Mouse (Mus musculus): Measurements from ENCODE around the gene Gbp7.
A peak's percentile ranks its signal among the peaks of the same experiment; 100 is the strongest.
"Not testable (repeated sequence)": the region's sequence is repeated elsewhere in the genome, so short reads cannot be mapped to it uniquely, and the experiment has no call there.

Gbp7 gene

DNA sequence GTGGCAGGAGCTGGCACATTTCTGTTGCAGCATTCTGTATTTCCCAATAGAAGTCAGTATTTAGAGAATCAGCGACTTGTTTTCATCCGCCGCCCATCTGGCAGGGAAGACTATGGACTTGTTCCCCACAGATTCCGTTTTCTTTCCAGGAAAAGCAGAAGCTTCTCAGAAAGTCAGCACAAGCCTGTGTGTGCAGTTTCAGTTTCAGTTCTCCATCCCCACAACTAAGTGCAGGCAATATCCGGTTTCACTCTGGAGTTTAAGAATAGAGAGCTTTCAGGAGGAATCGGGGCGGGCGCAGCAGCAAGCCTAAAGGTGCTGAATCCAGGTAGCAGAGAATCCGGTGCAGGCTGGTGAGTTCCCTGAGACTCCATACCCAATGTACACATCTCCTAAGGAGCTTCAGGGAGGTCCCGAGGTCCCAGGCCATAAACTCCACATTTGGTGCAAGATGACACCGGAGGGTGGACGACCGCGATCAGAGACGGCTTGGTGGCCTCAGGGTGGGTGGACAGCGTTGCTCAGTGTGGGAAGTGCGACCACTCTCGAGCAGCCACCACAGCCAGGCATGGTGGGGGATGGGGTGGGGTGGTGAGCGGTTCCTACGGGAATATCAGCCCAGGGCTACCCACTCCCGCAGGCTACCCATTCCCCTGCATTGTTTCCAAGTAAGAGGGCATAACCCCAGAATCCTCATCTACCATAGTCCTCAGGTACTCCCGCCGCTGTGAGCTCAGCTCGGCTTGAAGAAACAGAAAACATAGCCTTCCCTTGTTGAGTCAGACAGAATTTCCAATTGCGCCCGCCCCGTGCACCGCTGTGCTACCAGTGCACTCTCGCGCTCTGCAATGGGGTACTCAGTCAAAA lies at the start of gene Gbp7:
TSS of gene Gbp7 (plus strand) at position 256 of the 867 bp plus-strand sequence.
- DNase-seq (ENCODE audit: low spot score in 2 of 2) = peak; percentile 28 to 39

DNA sequence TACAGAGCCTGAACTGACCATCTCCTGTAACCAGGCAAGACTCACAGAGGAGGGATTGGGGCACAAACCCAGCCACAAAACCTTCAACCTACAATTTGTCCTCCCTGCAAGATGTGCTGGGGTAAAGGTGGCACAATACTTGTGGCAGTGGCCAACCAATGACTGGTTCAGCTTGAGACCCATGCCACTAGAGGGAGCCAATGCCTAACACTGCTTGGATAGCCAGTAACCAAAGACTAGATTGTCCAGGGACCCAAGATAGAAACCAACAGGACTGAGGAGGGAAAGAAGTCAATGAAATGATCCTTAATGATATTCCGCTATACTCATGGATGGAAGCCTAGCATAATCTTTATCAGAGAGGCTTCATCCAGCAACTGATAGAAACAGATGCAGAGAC lies 39.7 kb upstream of the Gbp7 start:
- DNase-seq (ENCODE audit: low spot score in 2 of 2) = peak; percentile 46 to 74

DNA sequence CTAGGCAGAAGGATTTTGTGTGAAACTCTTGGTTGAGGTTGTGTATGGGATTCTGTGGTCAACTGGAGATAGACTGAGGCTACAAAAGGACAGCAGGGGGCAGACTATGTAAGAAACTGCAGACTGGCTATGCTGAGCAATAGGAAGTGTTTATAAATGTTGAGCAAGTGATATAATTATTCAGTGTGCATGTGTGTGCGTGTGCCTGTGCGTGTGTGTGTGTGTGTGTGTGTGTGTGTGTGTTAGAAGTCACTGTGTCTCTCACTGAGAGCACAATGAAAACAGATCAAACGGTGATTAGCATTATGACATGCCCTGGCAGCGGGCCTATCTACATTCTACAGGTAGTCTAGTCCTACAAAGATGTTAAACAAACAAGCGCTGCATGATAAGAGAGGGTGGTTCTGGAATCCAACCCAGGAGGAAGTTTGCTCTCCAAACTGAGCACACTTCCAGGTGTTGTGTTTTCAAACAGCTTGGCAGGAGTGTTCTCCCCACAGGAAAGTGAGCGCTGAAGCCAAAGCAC lies 36.5 kb upstream of the Gbp7 start, which contains the start of gene Gbp5:
TSS of gene Gbp5 (plus strand) at position 443 of the 526 bp plus-strand sequence.
- peak in 1 of 2 experiments; percentile 53 for DNase-seq (ENCODE audit: low spot score in 2 of 2)

DNA sequence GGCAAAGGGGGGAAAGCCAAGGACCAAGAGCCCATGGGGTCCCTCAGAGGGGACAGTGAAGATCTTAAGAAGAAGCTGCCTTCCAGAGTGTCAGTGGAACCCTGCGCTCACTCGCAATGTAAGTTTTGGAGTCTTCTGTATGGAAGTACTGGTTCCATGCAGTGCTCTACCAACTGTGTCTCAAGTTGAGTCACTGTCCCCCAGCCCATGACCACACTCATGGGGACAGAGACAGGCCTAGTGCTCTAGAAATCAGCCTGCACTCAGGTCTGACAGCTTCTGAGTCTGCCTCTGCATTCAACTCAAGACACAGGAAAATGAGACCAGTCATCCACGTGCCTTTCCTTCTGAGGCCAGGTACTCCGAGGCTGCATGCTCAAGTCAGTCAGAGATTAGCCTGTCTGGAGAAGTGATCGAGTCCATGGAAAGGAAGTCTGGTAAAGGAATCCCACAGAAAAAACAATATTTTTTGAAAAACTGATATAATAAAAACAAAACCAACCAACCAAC lies 34.9 kb upstream of the Gbp7 start:
- no peak for DNase-seq (ENCODE audit: low spot score in 2 of 2)

DNA sequence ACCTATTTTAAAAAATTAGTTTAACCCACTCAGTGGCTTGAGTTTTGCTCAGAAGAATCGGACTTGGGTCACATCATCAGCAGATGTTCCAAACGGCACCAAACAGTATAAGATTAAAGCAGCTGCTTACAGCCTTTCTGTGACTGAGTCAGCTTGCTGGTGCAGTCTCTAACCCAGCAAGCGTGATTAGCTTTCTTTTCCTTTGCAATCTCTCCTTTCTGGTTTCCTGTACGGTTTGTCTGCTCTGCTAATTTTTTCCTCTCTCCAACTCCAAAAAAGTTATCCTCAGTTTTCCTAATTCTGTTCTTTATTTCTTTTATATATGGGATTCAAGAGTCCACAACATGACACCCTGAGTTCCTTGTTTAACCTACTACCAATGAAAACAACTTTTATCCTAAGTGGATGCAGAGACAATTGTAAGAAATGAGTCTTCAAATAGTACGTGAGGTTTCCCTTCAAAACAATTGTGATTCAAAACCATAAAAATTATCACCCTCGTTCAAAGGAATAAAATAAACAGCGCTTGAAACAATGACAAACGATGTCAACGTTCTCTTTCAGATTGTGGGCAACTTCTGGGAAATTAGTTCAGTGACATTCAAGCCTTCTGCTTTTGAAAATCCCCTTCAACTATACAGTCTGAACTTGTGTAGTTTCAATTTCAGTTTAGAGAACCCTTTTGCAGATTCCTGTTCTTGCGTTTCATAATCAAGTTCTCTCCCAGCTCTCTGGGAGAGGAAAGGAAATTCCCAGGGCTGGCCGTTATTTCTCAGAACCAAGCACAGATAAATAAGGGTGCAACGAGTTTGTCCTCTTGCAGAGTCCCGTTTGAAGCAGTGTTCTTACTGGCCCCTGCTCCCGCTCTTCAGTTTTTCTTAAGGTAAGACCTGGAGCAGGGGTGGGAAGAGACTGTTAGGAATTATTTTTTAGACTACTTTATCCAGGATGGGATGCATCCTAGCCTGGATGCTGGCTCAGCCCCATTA lies 33.7 kb upstream of the Gbp7 start:
- DNase-seq (ENCODE audit: low spot score in 2 of 2) = no peak

DNA sequence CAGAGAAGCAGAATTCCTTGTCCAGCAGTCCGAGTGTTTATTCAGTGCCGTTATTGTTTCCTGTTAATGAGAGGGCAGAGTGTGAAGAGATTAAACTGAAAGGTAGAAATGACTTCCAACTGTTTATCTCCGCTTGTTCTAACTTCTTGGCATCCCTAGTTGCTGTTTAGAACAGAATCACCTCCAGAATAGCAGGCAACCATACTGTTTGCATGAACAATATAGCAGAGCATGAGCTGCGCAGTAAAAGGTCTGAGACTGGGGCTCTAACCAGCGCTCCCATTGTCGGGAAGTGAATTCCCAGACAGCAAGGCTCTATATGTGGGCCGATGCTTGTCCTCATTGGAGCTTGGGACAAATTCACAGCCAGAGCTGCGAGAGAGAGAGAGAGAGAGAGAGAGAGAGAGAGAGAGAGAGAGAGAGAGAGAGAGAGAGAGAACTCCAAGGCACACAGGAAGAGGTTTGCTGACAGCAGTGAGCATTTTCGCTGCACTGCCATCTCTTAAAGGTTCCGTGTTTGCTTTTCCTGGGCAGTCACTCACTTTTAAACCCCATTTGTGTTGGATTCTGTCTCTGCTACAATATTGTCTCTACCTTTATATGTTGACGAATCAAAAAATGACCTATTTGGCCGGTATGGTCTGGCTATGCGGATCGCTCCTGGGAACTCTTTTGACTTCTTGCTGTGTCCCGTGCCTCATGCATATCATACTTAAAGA lies 32.9 kb upstream of the Gbp7 start:
- DNase-seq (ENCODE audit: low spot score in 2 of 2) = no peak

DNA sequence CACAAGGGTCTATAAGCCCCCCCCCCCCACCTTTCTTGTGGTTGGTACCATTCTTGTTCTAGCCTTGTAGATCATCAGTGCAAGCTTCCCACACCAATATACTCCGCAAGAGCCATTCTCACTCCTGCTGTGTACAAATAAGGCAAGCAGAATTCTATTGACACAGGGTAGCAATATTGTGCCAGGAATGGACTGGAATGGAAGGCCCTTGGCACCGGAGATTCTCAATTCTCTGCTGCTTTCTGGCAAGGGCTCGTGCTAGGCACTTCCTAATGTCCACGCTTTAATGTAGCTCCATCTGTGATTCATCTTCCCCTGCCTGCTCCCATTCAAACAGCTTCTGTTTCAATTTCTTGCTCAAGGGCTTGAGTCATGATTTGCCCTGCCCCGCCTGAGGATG lies 31.2 kb upstream of the Gbp7 start:
- no peak for DNase-seq (ENCODE audit: low spot score in 2 of 2)

DNA sequence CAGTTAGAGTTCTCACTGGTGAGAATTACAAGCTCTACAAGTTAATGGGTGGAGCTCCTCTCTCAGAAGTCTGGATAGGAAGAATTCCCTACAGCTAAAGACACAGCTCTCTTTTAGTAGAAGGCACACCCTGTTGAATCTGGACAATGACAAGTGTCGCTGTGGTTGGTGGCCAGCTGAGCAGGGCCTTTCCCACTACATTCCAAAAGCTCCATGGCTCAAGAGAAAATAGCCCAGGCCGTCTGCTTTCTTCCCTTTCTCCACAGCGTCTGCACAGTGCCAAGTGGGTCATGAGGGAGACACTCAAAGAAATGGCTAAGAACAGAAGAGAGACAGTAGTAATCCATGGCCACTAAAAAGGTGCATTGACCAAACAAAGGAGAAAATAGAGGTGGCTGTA lies 2.0 kb upstream of the Gbp7 start:
- DNase-seq (ENCODE audit: low spot score in 2 of 2) = no peak

DNA sequence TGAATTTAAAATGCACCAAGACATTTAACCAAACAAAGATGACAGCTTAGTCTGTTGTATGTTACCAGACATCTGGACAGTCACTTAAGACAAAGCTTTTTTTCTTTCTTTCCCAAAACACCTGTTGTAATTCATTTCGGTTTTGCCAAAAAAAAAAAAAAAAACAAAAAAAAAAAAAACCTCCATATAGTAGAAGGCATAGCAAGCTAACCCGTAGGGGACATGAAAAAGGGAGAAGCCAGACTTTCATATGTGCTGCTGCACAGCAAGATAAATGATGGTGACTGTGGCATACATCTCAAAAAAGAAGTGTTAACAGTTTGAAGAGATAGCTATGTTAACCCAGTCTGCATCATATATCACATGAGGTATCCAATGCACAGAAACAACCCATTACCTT lies 545 bp upstream of the Gbp7 start:
- DNase-seq (ENCODE audit: low spot score in 2 of 2) = no peak

DNA sequence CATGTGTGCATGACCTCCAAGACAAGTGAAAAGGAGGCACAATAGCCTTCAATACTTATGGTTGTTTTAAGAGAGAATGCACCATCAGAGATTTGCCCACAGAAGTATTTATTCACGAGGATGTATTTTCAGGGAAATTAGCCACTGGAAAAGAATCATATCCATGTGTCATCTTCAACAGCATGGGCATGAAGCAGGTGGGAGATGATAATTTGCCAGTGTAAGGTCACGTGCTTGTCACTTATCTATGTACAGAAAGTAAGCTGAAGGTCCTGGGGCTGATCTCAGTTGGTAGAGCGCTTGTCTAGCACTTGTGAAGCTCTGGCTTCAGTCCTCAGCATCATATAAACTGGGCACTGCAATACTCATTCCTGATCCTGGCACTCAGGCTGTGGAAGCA lies 1.5 kb downstream of the Gbp7 start:
- no peak for DNase-seq (ENCODE audit: low spot score in 2 of 2)

DNA sequence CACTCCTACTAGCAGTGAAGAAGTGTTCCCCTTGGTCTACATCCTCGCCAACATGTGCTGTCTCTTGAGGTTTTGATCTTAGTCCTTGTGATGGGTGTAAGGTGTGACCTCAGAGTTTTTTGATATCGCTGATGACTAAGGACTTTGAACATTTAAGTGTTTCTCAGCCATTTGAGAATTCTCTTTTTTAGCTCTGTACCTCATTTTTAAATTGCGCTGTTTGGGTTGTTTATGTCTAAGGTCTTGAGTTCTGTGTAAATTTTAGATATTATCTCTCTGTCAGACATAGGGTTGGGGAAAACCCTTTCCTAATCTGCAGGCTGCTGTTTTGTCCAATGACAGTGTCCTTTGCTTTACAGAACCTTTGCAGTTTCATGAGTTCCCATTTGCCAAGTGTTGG lies 3.0 kb downstream of the Gbp7 start:
- no peak for DNase-seq (ENCODE audit: low spot score in 2 of 2)

DNA sequence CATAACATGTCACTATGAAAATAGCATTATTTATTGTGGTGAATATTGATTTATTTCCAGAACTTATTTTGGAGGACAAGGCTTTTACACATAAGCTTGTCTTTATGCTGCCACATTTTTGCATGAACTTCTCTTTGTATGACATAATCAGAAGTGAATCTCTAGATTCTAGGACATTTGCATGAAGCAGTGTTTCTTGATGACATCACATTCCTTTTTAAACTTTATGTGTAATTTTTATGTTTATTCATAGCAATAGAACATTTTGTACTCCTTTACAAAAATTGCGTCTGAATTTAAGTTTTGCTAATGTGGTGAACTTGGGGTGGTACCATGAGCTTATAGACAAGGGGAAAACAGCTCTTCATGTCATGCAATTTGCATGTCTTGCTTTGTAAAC lies 5.5 kb downstream of the Gbp7 start:
- DNase-seq (ENCODE audit: low spot score in 2 of 2) = no peak

DNA sequence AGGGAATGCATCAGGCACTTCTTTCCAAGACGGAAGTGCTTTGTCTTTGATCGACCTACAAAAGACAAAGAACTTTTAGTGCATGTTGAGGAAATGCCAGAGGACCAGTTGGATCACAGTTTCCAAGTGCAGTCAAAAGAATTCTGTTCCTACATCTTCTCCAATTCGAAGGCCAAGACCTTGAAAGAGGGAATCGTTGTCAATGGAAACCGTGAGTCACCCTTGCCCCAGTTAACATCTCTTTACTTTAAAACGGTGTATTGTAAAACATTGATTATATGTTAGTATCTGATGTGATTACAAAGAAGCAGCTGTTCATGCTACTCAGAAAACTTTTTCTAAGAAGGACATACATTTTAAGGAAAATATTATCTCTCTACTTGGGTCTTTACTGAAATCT lies 11.2 kb downstream of the Gbp7 start:
- no peak for DNase-seq (ENCODE audit: low spot score in 2 of 2)

DNA sequence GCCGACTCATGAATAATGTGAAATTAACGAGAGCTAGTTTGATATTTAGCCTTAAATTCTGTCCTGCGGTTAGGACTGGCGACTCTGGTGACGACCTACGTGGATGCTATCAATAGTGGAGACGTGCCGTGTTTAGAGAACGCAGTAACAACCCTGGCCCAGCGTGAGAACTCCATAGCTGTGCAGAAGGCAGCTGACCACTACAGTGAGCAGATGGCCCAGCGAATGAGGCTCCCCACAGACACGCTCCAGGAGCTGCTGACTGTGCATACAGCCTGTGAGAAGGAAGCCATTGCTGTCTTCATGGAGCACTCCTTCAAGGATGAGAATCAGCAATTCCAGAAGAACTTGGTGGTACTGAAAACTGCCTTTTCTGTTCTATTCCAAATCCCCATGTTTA lies 12.6 kb downstream of the Gbp7 start:
- not testable (repeated sequence) for DNase-seq (ENCODE audit: low spot score in 2 of 2)

DNA sequence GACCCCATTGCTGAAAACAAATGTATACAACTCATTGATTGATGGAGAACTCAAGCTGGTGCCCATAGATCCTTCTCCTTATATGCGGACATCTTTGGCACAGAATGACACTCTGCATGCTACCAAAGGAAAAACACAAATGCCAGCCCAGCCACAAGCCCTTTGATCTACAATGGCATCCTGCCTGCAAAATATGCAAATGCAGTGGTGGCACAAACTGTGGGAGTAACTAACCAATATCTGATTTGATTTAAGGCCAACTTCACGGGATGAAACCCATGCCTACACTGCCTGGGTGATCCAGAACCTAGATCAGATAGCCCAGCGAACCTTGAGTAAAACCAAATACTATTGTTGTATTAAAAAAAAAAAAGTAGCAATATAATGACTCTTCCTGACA lies 16.5 kb downstream of the Gbp7 start:
- no peak for DNase-seq (ENCODE audit: low spot score in 2 of 2)

DNA sequence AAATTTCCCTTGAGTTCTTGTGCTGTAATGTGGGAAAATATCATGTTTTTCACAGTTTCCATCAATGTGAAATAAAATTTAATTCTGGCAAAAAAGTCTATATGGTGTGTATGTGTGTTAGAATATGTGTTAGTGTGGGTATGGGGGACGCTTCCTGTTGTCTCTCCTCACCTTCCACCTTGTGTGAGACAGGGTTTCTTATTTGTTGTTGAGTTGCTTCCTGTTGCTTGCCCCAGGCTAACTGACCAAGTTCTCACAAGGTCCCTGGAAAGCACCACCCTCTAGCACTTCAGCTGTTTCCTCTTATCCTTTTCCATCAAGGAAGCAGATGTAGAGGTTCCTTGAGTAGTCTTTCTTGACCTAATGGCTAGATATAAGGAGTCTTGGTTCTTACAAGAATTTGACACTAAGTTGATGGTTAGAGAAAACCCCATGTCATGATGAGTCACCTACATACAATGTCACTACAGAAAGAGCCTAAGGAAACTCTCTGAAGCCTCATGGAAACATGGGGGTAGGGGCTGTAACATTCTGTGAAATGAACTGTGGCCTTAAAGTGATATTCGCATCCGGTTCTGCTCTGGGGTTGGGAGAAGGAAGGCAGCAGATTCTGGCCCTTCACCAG lies 20.0 kb downstream of the Gbp7 start:
- DNase-seq (ENCODE audit: low spot score in 2 of 2) = no peak

DNA sequence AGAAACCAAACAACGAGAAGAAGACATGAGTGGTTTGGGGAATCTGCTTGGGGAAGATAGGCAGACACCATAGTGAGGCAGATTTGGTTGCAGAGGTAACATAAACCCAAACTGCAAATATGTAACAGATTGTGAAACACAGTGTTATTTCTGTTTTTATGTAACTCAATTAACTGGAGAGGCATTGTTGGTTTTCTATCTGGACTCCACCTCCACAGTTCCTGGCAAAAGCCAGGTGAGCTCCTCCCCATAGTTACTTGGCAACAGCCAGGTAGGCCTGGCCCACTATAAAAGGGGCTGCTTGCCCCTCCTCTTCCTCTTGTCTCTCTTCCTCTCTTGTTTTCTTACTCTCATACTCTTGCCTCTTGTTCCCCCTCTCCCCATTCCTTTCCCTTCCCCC lies 24.5 kb downstream of the Gbp7 start:
- no peak for DNase-seq (ENCODE audit: low spot score in 2 of 2)

DNA sequence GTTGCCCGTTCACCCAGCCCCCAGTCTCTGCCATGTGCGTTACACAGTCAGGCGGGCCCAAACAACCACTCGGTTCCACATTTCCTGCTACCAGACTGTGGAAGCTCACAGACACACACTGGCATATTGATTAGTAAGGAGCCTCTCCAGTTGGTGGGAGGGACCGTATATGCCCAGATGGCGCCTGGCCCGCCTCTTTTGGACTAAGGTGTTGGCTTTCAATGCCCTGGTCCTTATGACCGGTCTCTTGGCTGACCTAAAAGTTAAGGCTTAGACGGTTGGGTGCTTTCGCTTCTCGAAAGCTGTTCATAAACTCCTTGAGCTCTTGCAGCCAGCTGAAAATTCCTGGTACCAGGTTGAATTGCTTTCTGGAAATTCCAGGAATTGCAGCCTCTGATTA lies 25.5 kb downstream of the Gbp7 start:
- DNase-seq (ENCODE audit: low spot score in 2 of 2) = no peak

DNA sequence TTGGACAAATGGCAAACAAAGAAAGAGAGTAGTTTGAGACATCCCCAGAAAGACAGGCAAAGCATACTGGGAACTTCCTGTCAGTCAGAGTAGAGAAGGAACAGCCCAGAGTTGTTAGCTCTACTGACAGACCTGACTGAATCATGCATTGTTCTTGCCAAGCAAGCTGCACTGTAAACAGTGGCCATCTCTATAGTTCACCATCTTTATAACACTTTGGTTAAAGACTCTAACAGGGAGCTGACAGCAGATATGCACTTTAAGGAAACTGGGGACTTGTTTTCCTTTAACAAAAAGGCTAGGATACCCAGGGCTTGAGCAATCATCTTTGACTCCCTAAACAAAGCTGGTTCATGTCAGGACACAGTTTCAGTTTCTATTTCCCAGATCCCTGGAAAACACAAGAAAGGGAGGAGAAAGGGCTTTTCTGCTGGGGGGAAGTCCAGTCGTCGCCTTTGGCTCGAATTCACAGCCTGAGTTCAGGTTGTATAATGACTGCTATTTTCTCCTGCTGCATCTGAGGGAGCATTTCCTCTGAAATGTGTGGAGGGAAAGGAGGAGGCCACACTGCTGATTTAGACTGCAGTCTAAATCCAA lies 29.6 kb downstream of the Gbp7 start, which contains the start of gene Gbp3:
TSS of gene Gbp3 (plus strand) at position 395 of the 597 bp plus-strand sequence.
- no peak for DNase-seq (ENCODE audit: low spot score in 2 of 2)

DNA sequence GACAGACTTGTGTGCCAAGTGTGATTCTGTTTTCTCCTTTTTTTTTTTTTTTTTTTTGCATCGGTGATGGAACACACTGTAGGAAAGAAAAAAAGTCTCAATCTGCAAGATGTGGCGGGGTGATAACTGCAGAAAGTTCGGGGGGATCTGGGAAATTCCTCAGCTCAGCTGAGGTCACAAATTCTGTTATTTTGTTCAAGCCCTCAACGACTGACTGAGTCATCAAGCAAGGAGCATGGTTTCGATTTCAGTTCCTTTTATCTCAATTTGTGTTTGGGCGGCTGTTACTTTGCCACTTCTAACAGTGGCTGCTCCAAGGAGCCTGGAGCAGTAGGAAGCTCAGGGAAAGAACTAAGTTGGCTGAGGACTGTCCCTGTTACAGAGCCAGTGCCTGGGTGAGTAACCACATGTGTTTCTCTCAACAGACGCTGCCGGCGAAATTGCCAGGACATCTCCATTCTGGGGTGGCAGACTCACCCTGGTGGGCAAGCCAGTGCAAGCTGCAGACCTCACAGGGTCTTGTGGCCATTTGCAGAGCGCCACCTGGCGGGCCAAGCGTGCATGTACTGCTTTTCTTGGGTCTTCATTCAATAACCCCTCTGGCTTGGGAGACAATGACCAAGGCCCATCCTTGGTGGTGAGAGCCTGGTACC lies 30.3 kb downstream of the Gbp7 start:
- peak; percentile 70 to 76 for DNase-seq (ENCODE audit: low spot score in 2 of 2)
